Mouse (Mus musculus) liver, embryonic 11.5 days (tissue): ENCODE measurements around the gene Ceacam16. TPM values are rescaled to one million over a fixed set of nuclear protein-coding genes. Genes with fewer than 3 reads are reported as not detected.
A peak's percentile ranks its signal among the peaks of the same experiment; 100 is the strongest.

Experiments used
- ATAC-seq: fragments of 200-750 bp; cut with Nextera tagmentation; replicated peaks from 2 replicates; pipeline ENCODE4 v1.8.0; 2017; ENCODE audit warnings: moderate number of reproducible peaks, mild to moderate bottlenecking, moderate TSS enrichment, moderate library complexity; ENCODE audit not compliant: low FRiP score
- DNase-seq: peaks from one replicate; pipeline ENCODE4 v3.0.0-alpha.2; 2017; ENCODE audit warnings: low spot score
- H3K27ac ChIP-seq: fragments of 300-500 bp; sonication (generic); 2 replicates; pipeline ENCODE4 v1.5.1; 2014; ENCODE audit warnings: mild to moderate bottlenecking, low read depth, low read length, control low read depth
- H3K27me3 ChIP-seq: fragments of 300-500 bp; sonication (generic); replicated peaks from 2 replicates; pipeline ENCODE4 v1.6.1; 2014; ENCODE audit warnings: low read length, mixed read lengths; ENCODE audit not compliant: control insufficient read depth, insufficient read depth
- H3K36me3 ChIP-seq: fragments of 300-500 bp; sonication (generic); 2 replicates; pipeline ENCODE4 v1.6.1; 2014; ENCODE audit warnings: mild to moderate bottlenecking, low read length, moderate library complexity, mixed read lengths; ENCODE audit not compliant: control insufficient read depth, insufficient read depth
- H3K4me1 ChIP-seq: fragments of 300-500 bp; sonication (generic); replicated peaks from 2 replicates; pipeline ENCODE4 v1.6.1; 2014; ENCODE audit warnings: low read length, mixed read lengths; ENCODE audit not compliant: control insufficient read depth, insufficient read depth
- H3K4me2 ChIP-seq: fragments of 300-500 bp; sonication (generic); 2 replicates; pipeline ENCODE4 v1.6.1; 2014; ENCODE audit warnings: mild to moderate bottlenecking, control low read depth, moderate library complexity
- H3K4me3 ChIP-seq: fragments of 300-500 bp; sonication (generic); 2 replicates; pipeline ENCODE4 v1.5.1; 2014; ENCODE audit warnings: low read depth, low read length, control low read depth
- H3K9ac ChIP-seq: fragments of 300-500 bp; sonication (generic); 2 replicates; pipeline ENCODE4 v1.6.1; 2014; ENCODE audit warnings: low read depth, low read length, control low read depth
- H3K9me3 ChIP-seq: fragments of 300-500 bp; sonication (generic); 2 replicates; pipeline ENCODE4 v1.6.1; 2016; ENCODE audit warnings: low read length, inconsistent platforms, mixed read lengths; ENCODE audit not compliant: control insufficient read depth
- WGBS: fragments of 180-500 bp; shearing (Covaris S2); extraction: QIAGEN DNeasy Blood & Tissue Kit; methylation state at CpG from one replicate; pipeline ENCODE4 v1.1.7; 2014; 5-methylcytosine and 5-hydroxymethylcytosine counted together
- polyA plus RNA-seq: library from polyadenylated mRNA; unstranded; fragments of >200 nt; fragmentation: Nextera tagmentation; extraction: Ambion mirVana; gene quantifications from 2 replicates; pipeline ENCODE4 v1.2.1, GENCODE M21; 2014

Ceacam16 gene
- polyA plus RNA-seq, 1 experiment from 2014 or later: not detected

DNA sequence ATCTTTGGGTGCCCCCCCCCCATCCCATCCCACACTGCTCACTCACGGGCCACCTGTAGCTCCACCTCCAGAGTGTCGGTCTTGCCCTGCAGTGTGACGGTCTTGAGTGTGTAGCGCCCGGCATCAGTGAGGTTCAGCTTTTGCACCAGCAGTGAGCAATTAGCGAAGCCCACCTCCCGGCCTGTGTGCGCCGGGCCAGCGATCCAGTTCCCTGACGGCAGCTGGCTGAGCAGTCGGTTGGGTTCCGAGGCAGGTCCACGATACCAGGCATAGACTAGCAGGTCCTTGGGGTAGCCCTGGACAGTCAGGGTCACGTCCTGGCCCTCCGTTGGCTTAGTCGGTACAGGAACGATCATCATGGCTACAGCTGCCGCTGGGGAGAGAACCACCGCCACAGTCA is 7.6 kb downstream of the Ceacam16 start:
- Histone ChIP-seq H3K9me3 (no peaks in the 10 kb centered on the region), H3K9ac (no peak overlapping the region), H3K36me3 (no peaks in the 10 kb centered on the region), H3K4me2 (no peak overlapping the region), H3K27ac (no peak overlapping the region), H3K4me1 (0 out of 2 replicates have a peak, but pooled peaks cover 3% of the 10 kb centered on the region), H3K27me3 (peaks cover 32% of the 10 kb centered on the region), H3K4me3 (no peak overlapping the region)
- DNase-seq (no peak), ATAC-seq (no peak)
- WGBS: 78% methylated on average over 20 of the region's 20 CpGs

DNA sequence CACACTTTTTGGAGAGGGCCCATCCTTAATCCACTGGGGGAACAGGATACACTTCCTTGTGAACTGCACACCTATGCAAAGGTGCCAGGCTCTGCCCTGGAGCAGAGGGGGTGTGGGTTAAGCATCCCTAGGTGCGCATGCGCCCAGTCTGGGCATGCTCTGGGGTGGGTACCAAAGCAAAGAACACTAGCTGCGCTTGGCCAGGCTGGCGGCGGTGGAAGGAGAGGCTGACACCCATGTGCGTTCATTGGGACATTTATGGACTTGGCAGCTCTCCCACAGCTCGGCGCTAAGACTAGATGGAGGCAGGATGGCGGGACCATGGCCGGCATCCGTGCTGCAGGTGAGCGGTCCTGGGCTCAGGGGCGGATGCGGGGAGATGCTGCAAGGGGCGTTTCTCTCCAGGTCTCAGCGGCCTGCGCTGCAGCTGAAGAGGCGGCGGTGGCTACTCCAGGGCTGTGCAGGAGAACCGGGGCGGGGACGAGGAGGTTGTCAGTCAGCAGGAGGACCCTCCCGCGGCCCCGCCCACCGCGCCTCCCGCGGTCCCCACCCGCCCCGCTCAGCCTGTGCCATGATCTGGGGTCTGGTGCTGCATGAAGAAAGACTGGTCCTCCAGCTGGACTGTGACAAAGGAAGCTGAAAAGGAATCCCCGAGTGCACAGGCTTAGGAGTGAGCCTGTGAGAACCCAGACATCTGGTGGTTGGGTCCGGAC is 9.1 kb downstream of the Ceacam16 start, which contains the start of gene Gm19345:
Gene Gm19345, plus strand, starts transcription at position 146 of the 713 bp plus-strand sequence.
- WGBS: 4% methylated on average over 32 of the region's 33 CpGs
- Histone ChIP-seq H3K4me3 (no peak within 1 kb of the TSS), H3K27ac (no peak within 1 kb of the TSS), H3K9me3 (no peaks in the 10 kb centered on the region), H3K4me2 (peak within 1 kb of the TSS; percentile 50), H3K4me1 (0 out of 2 replicates have a peak, but pooled peaks cover 3% of the 10 kb centered on the region), H3K9ac (no peak within 1 kb of the TSS; the same call in 1 of the 2 replicates), H3K27me3 (peaks cover 28% of the 10 kb centered on the region), H3K36me3 (no peaks in the 10 kb centered on the region)
- ATAC-seq (peak; percentile 56; the same call in 1 of the 2 replicates), DNase-seq (peak; percentile 44)

DNA sequence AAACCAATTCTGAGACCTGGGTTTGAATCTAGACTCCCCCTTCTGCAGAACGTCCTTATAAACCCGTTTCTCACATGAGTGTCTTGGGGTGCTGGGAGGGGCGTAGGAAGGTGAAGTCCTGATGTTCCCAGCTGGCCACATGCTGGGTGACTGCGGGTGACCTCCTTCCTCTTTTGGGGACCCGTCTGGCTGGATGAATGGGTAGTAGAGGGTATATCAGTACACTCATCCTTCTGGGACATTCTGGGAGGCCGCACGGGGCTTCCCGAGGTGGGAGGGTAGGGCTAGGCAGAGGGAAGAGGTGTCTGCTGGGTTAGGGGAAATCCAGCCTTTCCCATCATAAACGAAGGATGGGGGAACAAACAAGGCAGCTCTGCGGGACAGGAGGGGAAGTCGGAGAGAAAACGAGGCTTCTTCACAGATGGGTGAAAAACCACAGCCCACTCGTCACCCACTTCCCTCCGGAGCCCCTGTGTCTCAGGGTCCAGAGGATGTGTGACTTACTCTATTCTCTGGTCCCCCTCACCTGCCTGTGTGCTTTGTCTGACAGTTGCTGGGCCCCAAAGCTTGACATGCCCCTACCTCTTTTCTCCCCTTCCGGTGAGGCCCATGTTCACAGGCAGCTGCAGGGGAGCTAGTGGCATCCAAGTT is 16.5 kb downstream of the Ceacam16 start:
- peaks cover 4% of the 10 kb centered on the region; the same call in 1 of the 2 replicates for H3K4me1 ChIP-seq
- WGBS: 44% methylated on average over 15 of the region's 15 CpGs
- H3K36me3 ChIP-seq: no peaks in the 10 kb centered on the region
- no peak overlapping the region for H3K27ac ChIP-seq
- H3K4me2 ChIP-seq: no peak overlapping the region
- no peak overlapping the region for H3K4me3 ChIP-seq
- DNase-seq (no peak), ATAC-seq (no peak)
- peaks cover 11% of the 10 kb centered on the region for H3K27me3 ChIP-seq
- no peak overlapping the region for H3K9ac ChIP-seq
- H3K9me3 ChIP-seq: no peaks in the 10 kb centered on the region

DNA sequence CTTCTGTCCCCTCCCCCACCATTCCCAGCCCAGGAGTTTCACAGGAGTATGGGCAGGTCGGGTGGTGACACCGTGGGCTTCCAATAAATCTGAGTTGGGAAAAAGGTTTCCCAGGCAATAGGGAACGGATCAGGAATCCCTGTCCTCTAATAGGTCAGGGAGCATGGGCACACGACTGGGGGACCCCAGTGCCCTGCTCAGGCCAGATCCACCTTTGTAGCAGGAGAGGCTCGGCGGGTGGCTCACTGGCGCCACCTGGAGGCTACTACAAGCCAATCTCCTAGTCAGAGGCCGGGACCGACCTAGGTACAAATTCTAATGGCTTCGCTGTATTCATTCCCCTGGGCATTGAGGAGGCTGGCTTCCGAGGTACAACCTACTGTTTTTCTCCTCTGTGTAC is 17.5 kb downstream of the Ceacam16 start:
- 4% methylated on average over 11 of the region's 11 CpGs for WGBS
- peaks cover 4% of the 10 kb centered on the region; the same call in 1 of the 2 replicates for H3K4me1 ChIP-seq
- DNase-seq: peak; percentile 78

DNA sequence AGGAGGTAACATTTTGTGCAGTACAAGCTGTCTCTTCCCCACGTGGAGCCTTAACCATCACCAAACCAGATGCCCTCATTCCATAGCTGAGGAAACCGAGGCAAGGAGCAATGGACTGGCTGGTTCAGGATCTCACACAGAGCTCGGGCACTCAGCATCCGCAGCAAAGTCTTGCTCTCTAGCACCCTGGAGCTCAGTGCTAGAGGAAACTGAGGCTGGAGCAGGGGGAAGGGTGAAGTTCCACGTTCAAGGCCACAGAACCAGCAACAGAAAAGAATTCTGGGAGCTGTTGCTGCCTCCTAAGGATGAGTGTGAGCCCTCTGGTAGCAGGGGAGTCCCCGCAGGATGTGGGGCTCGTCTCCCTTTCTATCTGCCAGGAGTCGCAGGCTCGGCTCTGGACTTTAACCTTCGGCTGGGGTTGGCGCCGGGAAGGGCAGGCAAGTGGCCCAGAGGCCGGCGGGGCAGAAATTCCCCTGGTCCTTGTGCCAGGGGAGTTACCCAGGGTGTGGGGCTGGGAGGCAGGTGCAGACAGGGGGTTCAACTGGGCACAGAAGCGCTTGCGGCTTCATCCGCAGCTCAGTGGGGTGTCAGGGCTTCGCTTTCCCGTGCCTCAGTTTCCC is 18.1 kb downstream of the Ceacam16 start:
- Histone ChIP-seq H3K4me3 (no peak overlapping the region), H3K9ac (no peak overlapping the region), H3K27ac (no peak overlapping the region), H3K4me1 (peaks cover 4% of the 10 kb centered on the region; the same call in 1 of the 2 replicates), H3K9me3 (no peaks in the 10 kb centered on the region), H3K36me3 (no peaks in the 10 kb centered on the region), H3K4me2 (no peak overlapping the region), H3K27me3 (peaks cover 11% of the 10 kb centered on the region; the same call in 1 of the 2 replicates)
- DNase-seq (no peak), ATAC-seq (0 out of 2 replicates have a peak, but pooled peaks have one; percentile 29)
- 31% methylated on average over 19 of the region's 19 CpGs for WGBS

More for the DNA sequence above, 17.5 kb downstream of the Ceacam16 start:
- Histone ChIP-seq H3K4me3 (no peak overlapping the region), H3K9me3 (no peaks in the 10 kb centered on the region), H3K4me2 (no peak overlapping the region), H3K9ac (no peak overlapping the region), H3K36me3 (no peaks in the 10 kb centered on the region), H3K27me3 (peaks cover 11% of the 10 kb centered on the region), H3K27ac (no peak overlapping the region)
- peak; percentile 68 for ATAC-seq

DNA sequence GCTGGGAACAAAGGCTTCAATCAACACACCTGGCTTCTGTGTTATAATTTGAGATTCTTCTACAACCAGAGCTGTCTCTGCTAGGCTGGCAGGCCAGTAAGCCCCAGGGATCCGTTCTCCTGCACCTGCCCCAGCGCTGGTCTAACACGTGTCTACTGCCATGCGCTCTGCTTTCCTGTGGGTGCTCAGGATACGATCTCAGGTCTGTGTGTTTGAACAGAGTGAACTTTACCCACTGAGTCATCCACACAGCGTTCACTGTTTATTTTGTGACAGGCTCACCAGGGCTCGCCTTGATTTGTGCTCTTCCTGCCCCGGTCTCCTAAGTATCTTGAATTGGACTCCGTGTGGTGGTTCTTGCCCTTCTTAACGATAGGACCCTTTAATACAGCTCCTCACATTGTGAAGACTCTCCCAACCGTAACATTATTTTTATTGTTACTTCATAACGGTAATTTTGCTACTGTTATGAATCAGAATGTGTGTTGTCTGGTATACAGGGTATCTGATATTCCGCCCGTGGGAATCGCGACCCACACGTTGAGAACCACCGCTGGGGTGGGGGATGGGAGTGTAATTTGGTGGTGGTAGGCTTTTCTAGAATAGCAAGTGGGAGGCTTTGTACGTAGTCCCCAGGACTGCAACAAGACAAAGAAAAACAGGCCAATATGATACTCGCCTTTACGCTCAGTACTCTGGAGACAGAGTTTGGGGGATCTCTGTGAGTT is 19.2 kb downstream of the Ceacam16 start:
- ATAC-seq (peak; percentile 75), DNase-seq (no peak)
- H3K36me3 ChIP-seq: no peaks in the 10 kb centered on the region
- 0 out of 2 replicates have a peak overlapping the region, but pooled peaks have one; percentile 5 for H3K27ac ChIP-seq
- no peak overlapping the region for H3K4me3 ChIP-seq
- H3K27me3 ChIP-seq: peaks cover 8% of the 10 kb centered on the region; the same call in 1 of the 2 replicates
- no peaks in the 10 kb centered on the region for H3K9me3 ChIP-seq
- H3K9ac ChIP-seq: no peak overlapping the region
- H3K4me1 ChIP-seq: peaks cover 4% of the 10 kb centered on the region; the same call in 1 of the 2 replicates
- no peak overlapping the region for H3K4me2 ChIP-seq
- 75% methylated on average over 21 of the region's 21 CpGs for WGBS

DNA sequence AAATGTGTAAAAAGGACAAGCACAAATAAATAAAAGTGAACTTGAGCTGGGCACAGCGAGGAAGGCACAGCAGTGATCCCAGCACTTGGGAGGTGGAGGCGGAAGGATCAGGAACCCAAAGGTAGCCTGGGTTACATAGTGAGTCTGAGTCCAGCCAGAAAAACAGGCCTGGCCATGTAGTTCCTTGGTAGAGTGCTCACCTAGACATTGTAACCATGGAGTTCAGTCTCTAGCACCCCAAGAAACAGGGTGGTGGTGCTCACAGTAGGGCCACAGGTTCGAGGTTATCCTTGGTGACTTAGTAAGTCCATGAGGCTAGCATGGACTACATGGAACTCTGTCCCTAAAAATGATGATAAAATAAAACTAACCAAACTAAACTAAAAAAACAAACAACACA is 20.2 kb downstream of the Ceacam16 start:
- ATAC-seq (no peak), DNase-seq (no peak)
- H3K4me2 ChIP-seq: no peak overlapping the region
- WGBS: 75% methylated on average over 3 of the region's 3 CpGs
- H3K27me3 ChIP-seq: peaks cover 7% of the 10 kb centered on the region; the same call in 1 of the 2 replicates
- no peak overlapping the region for H3K27ac ChIP-seq
- H3K9ac ChIP-seq: no peak overlapping the region
- H3K36me3 ChIP-seq: no peaks in the 10 kb centered on the region
- H3K4me3 ChIP-seq: no peak overlapping the region
- peaks cover 4% of the 10 kb centered on the region; the same call in 1 of the 2 replicates for H3K4me1 ChIP-seq
- no peaks in the 10 kb centered on the region for H3K9me3 ChIP-seq

DNA sequence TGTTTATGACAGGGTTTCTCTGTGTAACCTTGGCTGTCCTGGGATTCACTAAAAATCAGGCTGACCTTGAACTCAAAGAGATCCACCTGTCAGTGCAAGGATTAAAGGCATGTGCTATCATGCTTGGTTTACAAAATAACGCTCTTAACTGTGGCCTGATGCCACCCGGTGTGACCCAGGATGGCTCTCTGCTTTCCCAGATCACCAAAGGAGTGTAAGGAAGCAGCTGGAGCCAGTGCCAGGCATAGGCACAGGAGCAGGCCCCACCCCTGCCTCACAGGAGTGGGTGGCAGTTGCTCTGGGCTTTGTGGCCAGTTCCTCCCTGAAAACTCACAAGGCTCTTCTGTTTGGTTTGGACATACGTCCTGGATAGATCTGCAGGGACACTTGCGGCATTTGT is 20.7 kb downstream of the Ceacam16 start:
- WGBS: 79% methylated on average over 4 of the region's 4 CpGs
- DNase-seq: no peak
- H3K27me3 ChIP-seq: peaks cover 7% of the 10 kb centered on the region; the same call in 1 of the 2 replicates
- H3K4me1 ChIP-seq: peaks cover 4% of the 10 kb centered on the region; the same call in 1 of the 2 replicates
- ATAC-seq: no peak
- no peaks in the 10 kb centered on the region for H3K9me3 ChIP-seq
- H3K4me2 ChIP-seq: no peak overlapping the region
- no peak overlapping the region for H3K27ac ChIP-seq
- H3K4me3 ChIP-seq: no peak overlapping the region
- H3K9ac ChIP-seq: no peak overlapping the region
- H3K36me3 ChIP-seq: no peaks in the 10 kb centered on the region
